Mouse (Mus musculus) bone marrow, adult 2 months (tissue): ENCODE results near the gene Tmsb15b2.
"Not testable (repeated sequence)": the region's sequence is repeated elsewhere in the genome, so short reads cannot be mapped to it uniquely, and the experiment has no call there.

ENCODE experiments used
- CTCF ChIP-seq: fragments of 200-500 bp; IDR thresholded peaks from 2 replicates; pipeline ENCODE4 v1.5.1; 2011; ENCODE audit warnings: low read length, control low read depth; ENCODE audit not compliant: control insufficient read depth, insufficient read depth
- POLR2A ChIP-seq: fragments of 200-500 bp; IDR thresholded peaks from 2 replicates; pipeline ENCODE4 v1.6.1; 2011; ENCODE audit warnings: low read depth, mild to moderate bottlenecking, control low read depth, low read length, borderline replicate concordance; ENCODE audit not compliant: control insufficient read depth

GRCm38 (mm10) chrX:136975397-136975796 is at the start of gene Tmsb15b2:
- not testable (repeated sequence) for TF ChIP-seq POLR2A, CTCF
